Mouse (Mus musculus) fat pad, adult 2 months (tissue): ENCODE results near the gene Adgrl3.

Experiments
- DNase-seq: peaks from one replicate; pipeline ENCODE4 v3.0.0-alpha.2; 2011; ENCODE audit warnings: low read depth, low spot score; ENCODE audit errors: extremely low read depth

The Adgrl3 gene

DNA sequence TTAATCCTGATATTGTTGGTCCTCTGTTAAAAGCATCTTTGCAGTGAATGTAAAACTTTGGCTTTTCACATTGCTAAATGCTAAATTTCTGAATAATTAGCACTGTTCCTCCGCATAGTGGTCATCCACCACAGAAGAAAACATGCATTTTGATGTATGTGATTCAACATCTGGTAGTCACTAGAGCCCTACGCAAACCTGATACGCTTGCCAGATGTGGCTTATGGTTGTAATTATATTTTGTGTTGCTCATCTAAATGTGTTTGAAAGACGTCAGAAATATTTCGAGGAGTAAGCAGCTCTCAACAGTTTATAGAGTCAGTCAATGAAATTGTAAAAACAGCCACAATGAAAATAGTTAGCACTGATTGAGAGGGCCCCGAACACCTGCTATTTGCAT lies 204.5 kb downstream of the Adgrl3 start:
- no peak for DNase-seq

GRCm38 (mm10) chr5:81225486-81225885 lies 205.5 kb downstream of the Adgrl3 start:
- no peak for DNase-seq

GRCm38 (mm10) chr5:81227256-81227655 lies 207.3 kb downstream of the Adgrl3 start:
- peak; percentile 57 for DNase-seq

- no peak for DNase-seq
Observed at GRCm38 (mm10) chr5:81248724-81249123, 228.8 kb downstream of the Adgrl3 start.

- DNase-seq: no peak
Observed at GRCm38 (mm10) chr5:81256091-81256490, 236.2 kb downstream of the Adgrl3 start.

DNA sequence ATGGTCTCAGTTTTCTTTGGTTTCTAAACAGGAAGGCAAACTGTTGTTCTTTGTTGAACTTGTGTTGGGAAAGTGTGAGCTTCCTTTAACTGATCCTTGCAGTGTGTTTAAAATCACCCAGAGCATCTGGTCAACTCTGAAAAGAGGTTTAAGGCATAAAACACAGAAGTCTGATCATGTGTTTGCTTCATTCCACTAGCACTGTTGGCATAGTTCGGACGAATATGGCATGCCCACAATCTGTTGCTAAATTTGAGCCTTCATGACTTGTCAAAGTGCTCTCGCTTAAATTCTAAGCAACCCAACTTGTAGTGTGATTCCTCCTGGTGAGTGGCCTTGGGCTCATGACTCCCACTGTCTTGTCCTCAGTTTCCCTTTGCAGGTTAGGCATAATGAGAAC lies 249.8 kb downstream of the Adgrl3 start:
- DNase-seq: no peak

- DNase-seq: no peak
Observed at GRCm38 (mm10) chr5:81275346-81276047, 255.6 kb downstream of the Adgrl3 start.

DNA sequence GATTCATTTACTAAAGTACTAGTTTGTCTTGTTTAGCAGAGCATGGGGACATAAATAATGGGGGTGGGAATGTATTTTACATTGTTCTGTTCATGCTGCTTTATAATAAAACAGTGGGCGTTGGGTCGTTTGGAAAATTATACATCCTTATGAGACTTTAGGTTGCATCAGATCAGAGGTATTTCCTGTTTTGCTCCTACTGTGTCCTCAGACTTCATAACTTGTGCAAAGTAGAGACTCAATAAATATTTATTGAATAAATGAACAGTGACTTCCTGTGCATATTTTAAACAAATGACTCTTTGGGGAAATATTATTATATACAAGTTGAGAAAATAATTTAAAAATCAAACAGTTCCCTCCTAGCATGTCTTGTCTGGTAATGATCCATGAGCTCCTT lies 259.3 kb downstream of the Adgrl3 start:
- no peak for DNase-seq

DNA sequence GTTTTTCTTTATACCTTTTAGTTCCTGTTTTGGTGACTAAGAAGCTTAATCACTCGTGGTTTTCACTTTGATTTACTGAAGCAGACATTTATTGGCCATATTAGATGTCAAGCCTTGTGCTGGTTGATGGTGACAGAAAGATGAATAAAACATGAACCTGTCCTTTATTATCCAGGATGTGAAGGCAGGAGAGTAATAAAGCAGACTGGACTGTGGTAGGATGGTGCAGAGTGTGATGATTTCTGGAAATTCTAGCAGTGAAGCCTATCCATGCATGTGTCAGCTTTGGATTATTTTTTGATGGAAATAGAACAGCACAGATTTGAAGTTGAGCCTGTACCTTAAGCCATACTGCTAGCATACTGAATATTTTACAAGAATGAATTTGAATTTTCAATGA lies 265.7 kb downstream of the Adgrl3 start:
- DNase-seq: no peak

GRCm38 (mm10) chr5:81301874-81302273 lies 281.9 kb downstream of the Adgrl3 start:
- no peak for DNase-seq

- no peak for DNase-seq
Observed at GRCm38 (mm10) chr5:81317406-81318112, 297.6 kb downstream of the Adgrl3 start.

- DNase-seq: no peak
Observed at GRCm38 (mm10) chr5:81321276-81321934, 301.5 kb downstream of the Adgrl3 start.

GRCm38 (mm10) chr5:81322064-81322463 lies 302.1 kb downstream of the Adgrl3 start:
- DNase-seq: no peak

GRCm38 (mm10) chr5:81326916-81327315 lies 307.0 kb downstream of the Adgrl3 start:
- no peak for DNase-seq

DNA sequence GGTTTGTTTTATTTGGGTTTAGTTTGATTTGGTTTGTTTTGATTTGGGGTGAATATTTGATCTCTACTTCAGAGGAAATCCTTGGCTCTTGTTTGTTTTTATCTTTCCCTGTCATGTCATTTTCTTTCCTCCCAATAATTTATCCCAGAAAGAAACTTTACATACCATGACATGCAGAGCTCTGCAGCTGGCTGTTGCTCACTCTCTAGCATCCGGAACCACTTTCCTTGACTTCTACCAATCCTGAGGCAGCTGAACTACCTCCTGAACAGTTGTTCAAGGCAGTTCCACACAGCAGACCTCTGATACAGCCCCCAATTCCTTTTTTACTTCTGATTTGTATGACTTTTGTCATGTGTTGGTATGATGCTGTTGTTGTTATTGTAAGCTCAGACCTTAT lies 307.5 kb downstream of the Adgrl3 start:
- no peak for DNase-seq

DNA sequence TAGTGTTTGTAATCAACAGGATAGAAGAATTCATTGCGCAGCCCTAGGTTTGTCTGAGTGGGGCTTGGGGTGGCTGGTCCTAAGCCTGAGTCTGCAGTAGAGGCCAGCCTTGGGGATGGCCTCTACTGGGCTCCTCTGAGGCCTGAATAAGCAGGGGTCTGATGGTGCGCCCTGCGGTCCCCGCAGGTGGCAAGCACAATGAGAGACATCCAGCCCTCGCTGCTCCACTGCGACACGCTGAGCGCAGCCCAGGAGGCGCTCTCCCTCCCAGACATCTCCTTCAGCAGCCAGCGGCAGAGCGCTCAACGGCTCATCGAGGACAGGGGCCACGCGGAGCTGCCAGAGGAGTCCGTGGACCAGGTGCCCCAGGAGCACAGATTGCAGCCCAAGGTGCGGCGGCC lies 309.6 kb downstream of the Adgrl3 start:
- DNase-seq: no peak

DNA sequence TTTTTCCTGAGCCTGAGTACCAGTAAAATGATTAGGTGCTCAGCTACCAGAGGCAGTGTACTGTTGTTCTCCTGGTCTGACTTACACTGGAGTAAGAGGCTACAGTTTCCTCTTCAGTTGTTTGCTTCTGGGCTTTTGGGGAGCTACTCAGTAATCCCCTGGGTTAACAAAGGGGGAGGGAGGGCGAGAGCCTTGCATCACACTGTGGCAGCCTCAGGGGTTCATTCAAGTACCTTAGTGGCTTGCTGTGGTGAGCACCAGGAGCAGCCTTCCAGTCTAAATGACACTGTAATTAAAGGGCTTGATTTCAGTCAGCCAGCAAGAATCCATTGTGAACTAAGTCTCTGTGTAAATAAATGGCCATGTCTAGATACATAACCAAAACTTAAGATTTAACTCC lies 324.4 kb downstream of the Adgrl3 start:
- DNase-seq: peak; percentile 31

- no peak for DNase-seq
Observed at GRCm38 (mm10) chr5:81345096-81345435, 325.1 kb downstream of the Adgrl3 start.

DNA sequence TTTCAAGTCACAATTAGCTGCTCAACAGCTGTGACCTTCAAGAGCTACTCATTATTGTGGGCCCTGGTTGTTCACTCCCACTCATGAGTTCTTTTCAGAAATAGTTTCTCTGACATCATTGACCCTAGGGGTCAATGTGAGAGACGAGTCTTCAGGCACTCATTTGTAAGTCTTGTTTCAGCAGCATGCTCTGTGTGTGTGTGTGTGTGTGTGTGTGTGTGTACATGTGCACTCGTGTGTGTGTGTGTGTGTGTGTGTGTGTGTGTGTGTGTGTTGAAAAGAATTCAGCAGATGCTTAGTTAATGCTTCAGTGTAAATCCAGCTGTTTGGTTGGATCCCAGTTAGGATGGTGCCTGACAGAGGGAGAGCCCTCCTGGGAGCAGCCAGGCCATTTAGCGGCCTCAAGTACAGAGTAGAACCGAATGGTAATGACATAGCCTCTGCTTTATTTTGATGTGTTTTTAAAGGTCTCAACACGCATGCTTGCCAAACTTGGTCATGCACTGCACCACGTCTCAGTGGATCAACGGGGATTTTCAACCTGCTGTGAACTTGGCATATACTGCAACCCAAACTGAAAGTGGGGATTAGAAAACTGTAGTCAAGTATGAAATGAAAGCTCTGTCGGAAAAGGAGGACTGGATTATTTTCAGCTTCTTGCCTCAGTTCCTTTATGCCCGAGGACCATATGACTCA lies 325.6 kb downstream of the Adgrl3 start:
- peak; percentile 88 for DNase-seq

DNA sequence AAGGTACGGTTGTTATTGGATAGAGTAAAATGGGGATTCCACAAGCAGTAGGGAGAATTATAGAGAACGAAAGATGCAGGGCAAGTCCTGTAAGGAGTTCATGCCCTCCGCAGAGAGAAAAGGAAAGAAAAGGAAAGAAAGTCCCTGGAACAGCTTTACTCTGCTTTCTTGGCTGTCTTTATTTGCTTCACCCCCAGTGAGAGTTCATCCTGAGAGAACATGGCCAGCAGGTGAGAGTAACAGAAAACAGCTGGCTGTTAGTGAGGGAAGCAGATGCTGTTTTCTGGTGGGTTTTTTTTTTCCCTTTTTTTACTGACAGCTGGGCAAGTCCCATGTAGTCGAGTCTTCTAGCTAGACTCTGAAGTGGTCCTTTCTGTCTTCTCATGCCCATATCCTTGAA lies 327.6 kb downstream of the Adgrl3 start:
- no peak for DNase-seq

DNA sequence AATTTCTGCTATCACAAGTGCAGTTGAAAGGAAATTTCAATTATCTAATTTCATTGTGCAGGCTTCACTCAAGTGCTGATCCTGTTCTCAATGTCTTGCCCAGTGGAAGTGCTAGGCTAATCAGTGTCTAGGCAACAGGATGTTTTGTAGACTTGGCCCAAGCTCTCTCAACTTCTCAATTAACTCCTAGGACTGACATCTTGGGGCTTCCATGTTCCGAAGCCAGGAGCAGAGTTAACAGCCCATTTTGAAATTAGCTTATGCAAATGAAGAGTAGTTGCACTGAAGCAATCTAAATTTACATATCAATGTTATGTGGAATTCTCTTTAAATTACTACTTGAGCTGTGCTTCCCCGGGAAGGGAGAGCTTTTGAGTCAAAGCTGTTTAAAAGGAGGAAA lies 339.6 kb downstream of the Adgrl3 start:
- DNase-seq: no peak

GRCm38 (mm10) chr5:81364198-81364643 lies 344.3 kb downstream of the Adgrl3 start:
- no peak for DNase-seq
